Mouse (Mus musculus) bone marrow, adult 2 months (tissue): ENCODE data around the gene Kitl.

ENCODE experiments used
- CTCF ChIP-seq: fragments of 200-500 bp; IDR thresholded peaks from 2 replicates; pipeline ENCODE4 v1.5.1; 2011; ENCODE audit warnings: low read length, control low read depth; ENCODE audit not compliant: control insufficient read depth, insufficient read depth
- POLR2A ChIP-seq: fragments of 200-500 bp; IDR thresholded peaks from 2 replicates; pipeline ENCODE4 v1.6.1; 2011; ENCODE audit warnings: low read depth, mild to moderate bottlenecking, control low read depth, low read length, borderline replicate concordance; ENCODE audit not compliant: control insufficient read depth

DNA sequence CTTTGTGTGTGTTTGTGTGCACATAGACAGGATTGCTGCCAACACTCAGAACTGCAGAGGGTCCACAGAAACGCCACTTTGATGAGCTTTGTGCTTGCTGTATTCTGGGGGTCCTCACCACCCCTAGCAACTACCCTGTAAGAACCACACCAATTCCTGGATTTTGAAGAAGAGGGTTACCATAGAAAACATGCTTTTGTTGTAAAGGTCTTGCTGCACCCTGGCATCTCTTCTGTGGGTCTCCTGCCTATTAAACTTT, 7.3 kb downstream of the Kitl start:
- TF ChIP-seq CTCF (no peak), POLR2A (no peak)
